Mouse (Mus musculus): ENCODE results near the gene Zfp3.

The Zfp3 gene

DNA sequence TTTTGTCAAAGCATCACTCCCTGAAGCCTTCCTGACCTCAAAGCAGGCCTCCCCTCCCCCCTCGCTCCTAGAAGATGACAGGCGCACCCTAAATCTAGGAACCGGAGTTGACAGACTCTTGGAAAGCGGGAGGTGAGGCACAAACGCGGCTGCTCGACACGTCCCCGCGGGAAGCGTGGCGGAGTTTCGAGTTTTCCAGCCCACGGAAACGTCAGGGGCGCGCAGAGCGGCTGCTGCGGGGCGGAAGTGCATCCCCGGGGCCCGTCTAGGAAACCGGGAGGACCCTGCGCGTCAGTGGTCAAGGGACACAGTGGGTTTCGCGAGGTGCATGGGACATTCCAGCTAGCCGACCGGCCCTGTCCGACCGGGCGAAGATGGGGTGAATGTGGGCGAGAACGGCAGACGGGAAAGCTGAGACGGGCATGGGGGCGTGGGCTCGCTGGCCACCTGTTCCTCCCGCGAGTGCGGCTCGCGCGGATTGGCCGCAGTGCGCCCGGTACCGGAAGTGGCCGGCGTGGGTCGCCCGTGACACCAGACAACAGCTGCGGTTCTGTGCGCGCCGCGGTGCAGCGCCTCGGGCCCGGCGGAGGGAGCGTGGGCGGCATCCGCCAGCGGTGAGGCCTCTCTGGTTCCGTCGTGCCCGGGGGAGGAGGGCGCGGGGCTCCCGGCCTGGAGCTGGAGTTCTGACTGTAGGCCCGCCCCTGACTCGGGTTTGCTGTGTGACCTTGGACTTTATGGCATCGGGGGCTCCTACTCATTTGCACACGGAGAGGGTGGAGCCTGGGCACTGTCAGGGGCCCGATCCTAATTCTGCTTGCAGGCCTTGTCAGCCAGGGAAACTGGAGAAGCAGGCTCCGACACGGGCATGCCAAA, at the start of gene Zfp3:
Gene Zfp3, plus strand, starts transcription at position 274 of the 873 bp plus-strand sequence.
- DNase-seq: peak; percentile 87

- no peak for DNase-seq
Measured at GRCm38 (mm10) chr11:70715832-70716231, 48.2 kb upstream of the Zfp3 start.

GRCm38 (mm10) chr11:70718481-70718880, 45.5 kb upstream of the Zfp3 start:
- DNase-seq: no peak

DNA sequence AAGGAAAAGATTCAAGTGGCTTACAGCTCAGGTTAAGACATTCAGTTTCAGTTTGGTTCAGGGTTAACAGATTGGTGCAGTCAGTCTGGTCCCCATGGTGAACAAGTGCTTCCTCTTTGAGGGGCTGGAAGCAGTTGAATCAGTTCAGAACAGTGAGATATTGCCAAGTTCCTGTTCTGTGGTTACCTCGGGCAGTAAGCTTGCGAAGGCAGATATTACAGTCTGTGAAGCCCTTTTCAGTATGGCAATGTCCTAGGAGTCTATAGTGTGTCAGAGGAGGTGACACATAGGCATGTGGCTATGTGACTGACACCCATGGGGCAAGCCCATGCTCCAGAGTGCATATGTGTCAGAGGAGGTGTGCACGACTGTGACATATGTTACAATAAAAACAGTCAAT, 43.4 kb upstream of the Zfp3 start:
- DNase-seq: no peak

DNA sequence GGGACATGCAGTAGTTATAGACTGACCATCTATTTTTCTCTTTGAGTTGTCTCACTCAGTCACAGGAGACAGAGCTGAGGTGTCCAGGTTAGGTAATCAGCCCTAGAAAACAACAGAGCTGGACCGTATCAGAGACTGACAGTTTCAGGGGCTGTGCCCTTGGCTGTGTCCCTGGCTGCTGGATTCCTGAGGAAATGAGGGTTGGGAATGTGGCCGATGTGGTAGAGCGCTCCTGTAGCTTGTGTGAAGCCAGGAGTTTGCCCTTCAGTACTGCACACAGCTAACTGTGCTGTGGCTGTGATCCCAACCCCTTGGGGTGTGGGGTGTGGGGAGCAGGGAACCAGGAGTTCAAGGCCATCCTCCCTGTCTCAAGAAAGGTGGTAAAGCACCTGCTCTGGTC, 42.9 kb upstream of the Zfp3 start:
- DNase-seq: no peak

- DNase-seq: no peak
Measured at GRCm38 (mm10) chr11:70724706-70725105, 39.3 kb upstream of the Zfp3 start.

DNA sequence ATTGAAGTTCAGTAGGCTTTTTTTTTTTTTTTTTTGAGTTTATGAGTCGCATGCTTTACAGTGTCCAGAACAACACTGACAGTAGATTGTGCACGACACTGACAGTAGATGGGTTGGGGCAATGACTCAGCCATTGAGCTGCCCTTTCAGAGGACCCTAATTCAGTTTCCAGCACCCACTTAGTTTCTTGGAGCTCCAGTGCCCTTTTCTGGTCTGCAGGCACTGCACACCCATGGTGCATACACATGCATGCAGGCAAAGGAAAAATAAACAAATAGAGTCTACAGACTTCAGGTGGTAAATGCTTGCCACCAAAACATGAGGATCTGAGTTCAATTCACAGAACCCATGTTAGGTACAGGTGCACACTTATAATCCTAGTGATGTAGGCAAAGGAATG, 37.4 kb upstream of the Zfp3 start:
- DNase-seq: no peak

DNA sequence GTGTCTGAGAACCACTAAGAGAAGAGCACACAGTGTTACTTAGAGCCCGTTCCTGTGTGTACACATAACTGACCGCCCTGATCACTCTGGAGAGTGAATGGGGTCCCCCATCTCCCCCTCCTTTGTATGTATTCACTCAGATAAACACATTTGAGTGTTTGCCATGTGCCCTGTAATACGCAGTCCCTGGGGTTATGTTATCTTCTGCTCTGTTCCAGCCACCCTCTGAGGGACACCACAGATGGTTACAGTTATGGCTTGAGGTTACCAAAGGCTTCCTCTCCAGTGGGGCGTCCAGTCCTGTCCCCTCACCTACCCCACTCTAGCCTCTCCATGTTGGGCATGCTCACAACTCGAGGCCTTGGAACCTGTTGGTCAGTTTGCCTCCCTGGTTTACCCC, 36.6 kb upstream of the Zfp3 start:
- DNase-seq: no peak

DNA sequence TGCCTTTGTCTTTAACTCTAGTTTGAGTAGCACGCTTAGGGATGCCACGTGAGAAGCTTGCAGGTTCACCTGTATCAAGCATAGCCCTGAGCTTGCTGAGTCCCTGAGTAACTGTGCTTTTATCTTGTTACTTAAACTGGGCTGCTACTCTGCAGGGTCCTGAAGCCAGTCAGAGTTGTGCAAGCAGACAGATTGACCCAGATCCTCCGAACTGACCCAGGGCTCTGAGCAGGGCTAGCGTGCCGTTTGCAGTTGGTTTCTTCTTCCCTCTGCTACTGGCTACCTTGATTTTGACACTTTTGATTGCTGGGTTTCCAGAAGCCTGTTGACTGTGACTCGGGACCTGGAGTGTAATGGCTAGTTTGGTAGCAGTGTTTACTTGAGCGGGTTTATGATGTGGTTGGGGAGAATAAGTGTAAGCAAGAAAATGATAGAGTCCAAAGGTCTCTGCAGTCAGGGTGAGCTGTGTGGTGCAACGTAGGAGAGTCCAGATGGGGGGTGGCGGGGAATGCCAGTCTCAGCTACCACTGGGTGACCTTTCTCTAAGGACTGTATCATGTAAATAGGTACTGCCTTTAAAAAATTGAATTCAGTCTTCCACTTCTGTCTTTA, 33.5 kb upstream of the Zfp3 start:
- DNase-seq: no peak

GRCm38 (mm10) chr11:70731178-70731577, 32.8 kb upstream of the Zfp3 start:
- no peak for DNase-seq

GRCm38 (mm10) chr11:70733256-70733655, 30.8 kb upstream of the Zfp3 start:
- DNase-seq: no peak

- DNase-seq: no peak
Measured at GRCm38 (mm10) chr11:70737749-70738148, 26.3 kb upstream of the Zfp3 start.

GRCm38 (mm10) chr11:70741603-70742002, 22.4 kb upstream of the Zfp3 start:
- DNase-seq: no peak

DNA sequence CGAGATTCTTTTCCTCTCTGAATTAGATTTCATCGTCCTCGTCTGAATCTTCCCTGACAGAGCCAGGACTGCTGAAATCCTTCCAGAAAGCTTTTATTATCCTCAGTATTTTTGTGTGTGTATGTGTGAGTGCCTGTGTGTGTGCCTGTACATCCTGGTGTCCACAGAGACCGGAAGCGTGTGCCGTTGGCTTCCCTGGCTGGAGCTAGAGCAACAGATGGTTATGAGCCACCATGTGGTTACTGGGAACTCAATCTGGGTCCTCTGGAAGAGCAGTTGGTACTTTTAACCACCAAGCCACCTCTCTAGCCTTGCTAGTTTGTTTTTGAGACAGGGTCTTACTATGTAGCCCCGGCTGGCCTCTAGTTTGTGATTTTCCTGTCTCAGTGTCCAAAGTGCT, 21.9 kb upstream of the Zfp3 start:
- no peak for DNase-seq

GRCm38 (mm10) chr11:70742581-70743459, 21.2 kb upstream of the Zfp3 start:
- no peak for DNase-seq

GRCm38 (mm10) chr11:70745636-70746035, 18.4 kb upstream of the Zfp3 start:
- DNase-seq: no peak

DNA sequence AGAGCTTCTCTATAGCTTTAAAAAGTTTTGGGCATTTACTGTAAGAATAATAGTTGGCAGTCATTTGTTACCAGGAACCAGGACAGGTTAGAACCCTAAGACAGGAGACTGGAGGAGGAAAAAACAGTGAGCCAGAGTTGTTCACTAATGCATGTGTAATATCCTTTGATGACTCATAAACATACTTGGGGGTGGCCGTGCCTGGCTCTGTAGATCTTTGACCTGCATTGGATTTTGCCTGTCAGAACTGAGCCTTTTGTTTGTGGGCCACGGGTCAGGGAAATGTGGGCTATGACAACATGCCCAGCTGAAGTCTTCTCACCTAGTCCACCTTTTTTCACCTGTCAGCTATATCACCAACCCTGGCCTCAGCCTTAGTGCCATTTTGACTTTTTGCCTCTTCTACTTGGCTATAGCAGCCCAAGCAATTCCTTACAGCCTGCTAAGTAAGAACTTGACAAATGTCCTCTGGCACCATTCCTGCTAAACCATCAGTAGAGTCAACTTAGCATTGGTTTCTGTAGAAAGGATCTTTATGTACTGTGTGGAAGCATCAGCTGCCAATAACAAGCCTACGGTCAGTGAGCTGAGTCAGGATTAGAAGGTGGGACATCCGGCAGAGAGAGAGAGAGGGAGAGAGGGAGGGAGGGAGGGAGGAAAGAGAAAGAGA, 16.0 kb upstream of the Zfp3 start:
- no peak for DNase-seq

- DNase-seq: no peak
Measured at GRCm38 (mm10) chr11:70752337-70753017, 11.5 kb upstream of the Zfp3 start.

GRCm38 (mm10) chr11:70753146-70753545, 10.9 kb upstream of the Zfp3 start:
- no peak for DNase-seq

- DNase-seq: no peak
Measured at GRCm38 (mm10) chr11:70754476-70754875, 9.5 kb upstream of the Zfp3 start.

DNA sequence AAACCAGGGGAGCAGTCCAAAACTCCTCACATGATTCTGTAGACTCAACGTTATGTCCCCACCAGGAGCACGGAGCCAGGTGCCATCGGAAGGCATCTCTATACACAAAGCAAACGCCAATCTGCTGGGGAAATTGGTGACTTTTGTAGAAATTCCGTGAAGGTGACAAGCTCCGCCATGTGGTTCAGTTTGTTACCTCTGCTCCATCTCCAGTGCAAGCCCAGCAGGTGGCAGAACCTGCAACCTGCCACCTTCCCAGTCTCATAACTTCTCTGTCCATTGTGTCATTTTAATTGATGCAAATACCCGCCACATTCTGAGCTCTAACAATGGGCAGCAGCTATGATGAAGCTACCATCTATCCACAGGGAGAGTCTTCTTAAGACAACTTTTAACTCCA, 9.1 kb upstream of the Zfp3 start:
- no peak for DNase-seq

DNA sequence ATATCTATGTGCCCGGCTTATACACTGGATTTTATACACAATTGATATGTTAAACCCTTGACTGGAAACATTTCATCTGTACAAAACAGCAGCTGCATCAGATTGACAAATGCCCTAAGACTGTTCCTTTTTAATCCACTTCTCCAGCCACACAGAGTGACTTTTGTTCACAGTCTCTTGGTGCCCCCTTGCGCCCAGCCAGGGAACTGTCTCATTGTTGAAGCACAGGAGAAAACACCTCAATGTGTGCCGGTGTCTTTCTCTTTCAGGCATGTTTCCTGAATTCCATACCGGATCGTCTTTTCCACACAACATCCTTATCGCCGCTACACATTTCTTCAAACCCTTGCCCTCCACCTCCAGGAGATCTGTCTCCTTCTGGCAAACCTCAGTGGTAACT, 8.4 kb upstream of the Zfp3 start:
- DNase-seq: peak; percentile 87

All from right cerebral cortex, postnatal 14 days (tissue).